Mouse (Mus musculus): Measurements from ENCODE around the gene Trib3. TPM values are rescaled to one million over a fixed set of nuclear protein-coding genes. Genes with fewer than 3 reads are reported as not detected.

The Trib3 gene
- polyA plus RNA-seq, 1 experiment from 2014 or later, result 1.1 TPM

Other genes starting within 250 kb of the Trib3 start
- 14.2 and 14.6 TPM in 2 replicates for gene Srxn1, start 238.5 kb downstream of the Trib3 start, polyA plus RNA-seq (2014; fragmentation: Nextera tagmentation; extraction: Ambion mirVana)
- gene Tcf15, start 200.5 kb downstream of the Trib3 start, polyA plus RNA-seq (2014; fragmentation: Nextera tagmentation; extraction: Ambion mirVana), result 2.8 and 3.2 TPM in 2 replicates
- 60.1 and 63.8 TPM in 2 replicates for gene Csnk2a1, start 117.2 kb downstream of the Trib3 start, polyA plus RNA-seq (2014; fragmentation: Nextera tagmentation; extraction: Ambion mirVana)
- gene Tbc1d20, start 50.2 kb downstream of the Trib3 start, polyA plus RNA-seq (2014; fragmentation: Nextera tagmentation; extraction: Ambion mirVana), result 24.2 and 25.0 TPM in 2 replicates
- 62.0 and 70.1 TPM in 2 replicates for gene Rbck1, start 11.4 kb downstream of the Trib3 start, polyA plus RNA-seq (2014; fragmentation: Nextera tagmentation; extraction: Ambion mirVana)
- gene Nrsn2, start 32.6 kb upstream of the Trib3 start, polyA plus RNA-seq (2014; fragmentation: Nextera tagmentation; extraction: Ambion mirVana), result 5.3 and 6.2 TPM in 2 replicates
- 16.9 and 17.8 TPM in 2 replicates for gene Sox12, start 54.0 kb upstream of the Trib3 start, polyA plus RNA-seq (2014; fragmentation: Nextera tagmentation; extraction: Ambion mirVana)
- 52.0 and 55.0 TPM in 2 replicates for gene Zcchc3, start 71.0 kb upstream of the Trib3 start, polyA plus RNA-seq (2014; fragmentation: Nextera tagmentation; extraction: Ambion mirVana)
- 0.40 and 0.93 TPM in 2 replicates for gene 6820408C15Rik, start 71.6 kb upstream of the Trib3 start, polyA plus RNA-seq (2014; fragmentation: Nextera tagmentation; extraction: Ambion mirVana)
- not detected in 2 replicates for gene Defb23, start 120.6 kb upstream of the Trib3 start, polyA plus RNA-seq (2014; fragmentation: Nextera tagmentation; extraction: Ambion mirVana)
- gene Defb20, start 133.0 kb upstream of the Trib3 start, polyA plus RNA-seq (2014; fragmentation: Nextera tagmentation; extraction: Ambion mirVana), result not detected in 2 replicates
- gene Defb22, start 146.1 kb upstream of the Trib3 start, polyA plus RNA-seq (2014; fragmentation: Nextera tagmentation; extraction: Ambion mirVana), result not detected in 2 replicates
- not detected in 2 replicates for gene Defb26, start 167.7 kb upstream of the Trib3 start, polyA plus RNA-seq (2014; fragmentation: Nextera tagmentation; extraction: Ambion mirVana)
- gene Defb28, start 174.2 kb upstream of the Trib3 start, polyA plus RNA-seq (2014; fragmentation: Nextera tagmentation; extraction: Ambion mirVana), result not detected in 2 replicates
- not detected in 2 replicates for gene Defb29, start 196.1 kb upstream of the Trib3 start, polyA plus RNA-seq (2014; fragmentation: Nextera tagmentation; extraction: Ambion mirVana)
- not detected in 2 replicates for gene Gm17416, start 225.3 kb upstream of the Trib3 start, polyA plus RNA-seq (2014; fragmentation: Nextera tagmentation; extraction: Ambion mirVana)
- gene Defb21, start 228.7 kb upstream of the Trib3 start, polyA plus RNA-seq (2014; fragmentation: Nextera tagmentation; extraction: Ambion mirVana), result not detected in 2 replicates
- not detected in 2 replicates for gene Defb19, start 236.3 kb upstream of the Trib3 start, polyA plus RNA-seq (2014; fragmentation: Nextera tagmentation; extraction: Ambion mirVana)

Data from midbrain, embryonic 11.5 days (tissue).